Mouse (Mus musculus) v-Abl transformed pro-B cells (cell line): Measurements from ENCODE around the gene Dcaf8.
"Not testable (repeated sequence)": the region's sequence is repeated elsewhere in the genome, so short reads cannot be mapped to it uniquely, and the experiment has no call there.

Source experiments
- in situ Hi-C, 2 experiments: fragments of 400-800 bp; cut with MboI; formaldehyde crosslinking; loops; one replicate each; pipeline ENCODE4 v1.15.1; 2025; ENCODE audit not compliant: unreplicated experiment in 2 of 2

Dcaf8 gene

DNA sequence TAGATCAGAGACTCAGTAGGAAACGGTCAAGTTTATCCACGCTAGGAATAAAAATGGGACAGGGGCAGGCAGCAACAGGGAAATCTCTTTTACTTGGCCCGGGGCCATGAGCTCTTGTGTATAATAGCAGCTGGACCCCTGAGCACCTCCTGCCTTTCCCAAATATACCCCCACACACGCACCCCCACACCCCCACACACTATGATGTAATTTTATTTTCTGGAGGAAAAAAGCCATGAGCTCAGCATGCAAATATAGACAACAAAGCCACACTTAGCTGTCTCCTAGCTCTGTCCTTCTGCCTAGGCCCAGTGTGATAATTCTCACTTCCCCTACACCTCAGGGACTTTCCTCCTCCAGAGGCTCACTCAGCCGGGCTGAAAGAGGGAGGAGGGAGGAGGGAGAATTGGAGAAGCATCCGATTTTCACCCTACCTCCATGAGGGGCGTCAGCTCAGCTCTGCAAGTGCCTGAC is 59.3 kb downstream of the Dcaf8 start:
- in situ Hi-C loops: no loop called here

DNA sequence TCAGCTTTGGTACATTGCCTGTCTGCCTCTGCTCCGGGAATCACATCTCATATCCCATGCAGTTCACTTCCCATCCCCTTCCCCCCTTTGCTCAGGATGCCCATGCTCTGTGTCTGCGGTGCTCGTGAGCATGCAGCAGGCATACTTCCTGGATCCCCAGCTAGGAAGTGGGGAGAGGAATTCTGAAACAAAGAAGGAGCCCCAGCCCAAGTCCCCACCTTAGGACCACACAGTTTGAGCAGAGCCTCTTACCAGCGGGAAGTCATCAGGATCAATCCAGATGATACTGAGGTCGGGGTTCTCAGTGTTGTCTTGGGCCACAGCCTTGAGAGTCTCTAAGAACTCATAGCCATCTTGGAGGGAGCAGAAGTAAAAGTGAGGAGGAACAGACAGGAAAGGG is 64.9 kb downstream of the Dcaf8 start:
- in situ Hi-C loops: no loop called here

DNA sequence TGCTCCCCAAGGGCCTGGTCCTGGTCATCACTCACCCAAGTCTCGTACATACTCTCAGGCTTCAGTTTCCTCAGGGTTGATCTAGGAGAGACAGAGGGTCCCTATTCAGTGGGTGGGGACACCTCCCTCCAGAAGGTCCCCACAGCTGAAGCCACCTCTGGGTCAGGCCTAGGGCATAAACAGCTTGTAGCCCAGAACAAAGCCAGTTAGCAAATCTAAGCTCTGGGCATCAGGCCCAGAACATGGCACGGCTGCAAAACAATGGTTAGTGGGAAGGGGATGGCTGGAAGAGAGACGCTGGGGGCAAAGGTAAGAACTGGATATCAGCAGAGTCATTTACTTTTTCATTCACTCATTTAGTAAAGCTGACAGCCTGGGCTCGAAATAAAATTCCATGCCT is 65.9 kb downstream of the Dcaf8 start:
- in situ Hi-C loops: no loop called here

DNA sequence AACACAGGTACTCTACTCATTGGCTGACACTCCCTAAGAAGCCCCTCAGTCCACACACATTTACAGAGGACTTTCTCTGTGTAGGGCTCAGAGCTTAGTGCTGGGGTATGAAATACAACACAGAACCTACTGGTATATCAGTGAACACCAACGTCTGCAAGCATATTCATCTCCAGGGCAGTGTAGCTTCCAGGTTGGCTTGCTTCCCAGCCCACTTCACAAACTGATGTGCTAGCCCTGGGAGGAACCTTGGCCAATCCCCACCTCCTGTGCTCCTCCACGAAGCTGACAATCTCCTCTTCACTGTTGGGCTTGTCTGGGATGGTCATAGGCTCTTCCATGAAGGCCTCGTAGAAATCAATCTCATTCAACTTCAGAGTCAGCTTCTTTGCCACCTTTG is 66.9 kb downstream of the Dcaf8 start:
- in situ Hi-C loops: loop anchor here in 1 of 2 experiments (5.0 kb wide), 1 partner anchor 93 kb away; no protein-coding TSS in a partner anchor

DNA sequence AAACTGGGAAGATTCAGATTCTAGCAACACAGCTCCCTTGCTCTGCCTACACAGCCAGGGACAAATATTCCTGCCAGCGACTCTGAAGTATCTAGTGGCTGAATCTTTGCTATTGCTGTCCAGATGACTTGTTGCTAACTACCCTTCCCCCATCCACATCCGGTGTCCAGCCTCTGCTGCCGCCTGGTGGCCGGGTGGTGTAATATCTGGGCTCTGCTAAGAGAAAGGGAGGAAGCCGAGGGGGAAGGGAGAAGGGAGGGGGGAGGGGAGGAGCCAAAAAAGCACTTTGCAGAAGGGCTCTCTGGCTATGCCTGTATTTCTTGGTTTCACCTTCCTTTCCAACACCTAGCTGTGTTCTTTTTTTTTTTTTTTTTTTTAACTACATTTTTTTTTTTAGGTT is 69.3 kb downstream of the Dcaf8 start:
- in situ Hi-C loops: loop anchor here in 1 of 2 experiments (5.0 kb wide), 1 partner anchor 90 kb away; no protein-coding TSS in a partner anchor

DNA sequence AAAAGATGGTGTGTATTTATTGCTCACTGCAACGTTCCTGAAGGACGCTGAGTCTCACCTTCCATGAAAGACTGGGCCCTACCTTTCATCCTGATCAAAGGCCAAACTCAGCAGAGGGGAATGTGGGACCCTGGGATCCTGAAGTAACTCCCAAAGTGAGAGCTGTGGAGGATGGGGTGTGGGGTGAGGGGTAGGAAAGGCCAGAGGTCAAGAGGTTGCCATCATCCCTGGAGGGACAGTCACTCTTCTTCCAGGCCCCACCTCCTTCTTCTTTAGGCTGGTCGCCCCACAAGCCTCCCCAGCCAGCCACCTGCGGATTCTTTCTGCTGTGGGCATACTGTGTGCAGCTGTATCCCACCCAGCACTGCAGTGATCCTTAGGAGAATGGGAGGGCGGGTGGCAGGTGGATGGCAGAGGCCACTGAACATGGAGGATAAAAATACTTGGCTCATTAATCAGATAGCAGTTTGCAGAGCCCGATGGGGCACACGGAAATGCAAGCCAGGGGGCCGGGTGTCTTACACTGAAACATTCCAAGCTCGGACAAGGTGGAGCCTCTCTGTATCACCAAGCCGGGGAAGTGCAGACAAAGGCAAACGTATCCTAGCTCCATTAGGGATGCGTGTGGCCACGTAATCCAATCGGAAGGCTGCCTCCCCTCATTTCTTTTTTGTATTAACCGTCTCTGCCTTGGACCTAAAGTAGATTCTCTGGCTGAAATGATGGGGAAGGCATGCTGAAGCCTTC is 70.5 kb downstream of the Dcaf8 start:
- in situ Hi-C loops: loop anchor here in 1 of 2 experiments (5.0 kb wide), 1 partner anchor 89 kb away; no protein-coding TSS in a partner anchor

DNA sequence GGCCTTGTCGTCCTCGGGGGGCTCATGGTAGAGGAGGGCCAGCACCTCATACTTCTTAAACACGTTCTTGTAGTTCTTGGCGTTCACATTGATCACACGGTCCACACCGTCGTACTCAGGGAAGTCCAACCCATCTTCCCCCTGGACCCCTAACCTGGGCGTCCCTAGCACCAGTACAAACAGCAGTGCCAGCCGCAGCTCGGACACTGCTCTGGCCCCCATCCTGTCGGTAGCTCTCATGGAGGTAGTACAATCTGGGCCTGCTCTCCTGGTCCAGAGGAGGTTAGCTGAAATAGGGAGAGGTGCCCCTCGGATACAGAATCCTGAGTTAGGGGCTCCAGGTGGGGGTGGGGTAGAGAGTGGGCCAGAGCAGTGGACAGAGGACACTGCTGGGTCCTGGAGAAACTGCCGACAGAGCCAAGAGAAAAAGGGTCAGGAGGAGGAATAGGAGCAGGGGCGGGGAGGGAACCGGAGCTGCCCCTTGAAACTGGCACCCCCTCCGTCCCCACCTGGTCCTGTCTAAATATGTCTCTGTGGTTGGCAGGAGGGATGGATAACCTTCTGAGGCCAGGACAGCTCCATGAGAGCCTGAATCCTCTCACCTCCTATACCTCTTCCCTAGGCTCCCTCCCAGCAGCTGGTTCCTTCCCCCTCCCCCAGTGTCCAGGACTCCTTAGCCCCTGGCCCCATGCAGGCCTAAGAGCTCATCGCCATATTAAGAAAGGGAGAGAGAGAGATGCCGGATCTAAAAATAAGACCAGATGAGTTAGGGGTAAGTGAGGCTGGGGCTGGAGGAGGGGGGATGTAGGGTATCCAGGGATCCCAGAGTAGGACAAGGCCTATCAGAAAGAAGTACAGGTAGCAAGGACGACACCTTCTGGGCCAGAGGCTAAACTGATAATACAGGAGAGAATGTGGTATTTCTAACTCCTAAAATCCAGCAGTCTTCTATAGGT is 71.8 kb downstream of the Dcaf8 start, which contains the start of gene Casq1:
TSS of gene Casq1 (minus strand) at position 418 of the 956 bp plus-strand sequence.
- in situ Hi-C loops: loop anchor here (5.0 kb wide), 2 partner anchors 73 to 88 kb away; no protein-coding TSS in a partner anchor

DNA sequence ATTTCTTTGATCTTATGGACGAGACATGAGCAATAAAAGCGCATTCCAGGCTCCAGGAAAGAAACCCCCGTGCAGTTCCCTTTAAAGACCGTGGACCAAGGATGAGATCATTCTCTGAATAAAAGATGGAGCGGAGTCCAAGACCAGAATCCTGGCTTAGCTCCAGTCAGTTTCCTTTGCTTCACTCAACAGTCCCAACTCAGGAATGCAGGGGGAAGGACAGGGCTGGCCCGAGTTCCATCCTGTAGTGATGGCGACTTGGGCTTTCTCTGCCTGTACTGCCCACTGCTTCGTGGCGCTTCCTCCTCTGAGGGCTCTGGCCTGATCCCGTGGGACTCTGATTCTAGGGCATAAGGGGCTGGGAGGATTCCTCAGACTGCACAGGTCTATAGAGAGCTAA is 72.5 kb downstream of the Dcaf8 start:
- in situ Hi-C loops: loop anchor here in 1 of 2 experiments (5.0 kb wide), 1 partner anchor 72 kb away; no protein-coding TSS in a partner anchor

DNA sequence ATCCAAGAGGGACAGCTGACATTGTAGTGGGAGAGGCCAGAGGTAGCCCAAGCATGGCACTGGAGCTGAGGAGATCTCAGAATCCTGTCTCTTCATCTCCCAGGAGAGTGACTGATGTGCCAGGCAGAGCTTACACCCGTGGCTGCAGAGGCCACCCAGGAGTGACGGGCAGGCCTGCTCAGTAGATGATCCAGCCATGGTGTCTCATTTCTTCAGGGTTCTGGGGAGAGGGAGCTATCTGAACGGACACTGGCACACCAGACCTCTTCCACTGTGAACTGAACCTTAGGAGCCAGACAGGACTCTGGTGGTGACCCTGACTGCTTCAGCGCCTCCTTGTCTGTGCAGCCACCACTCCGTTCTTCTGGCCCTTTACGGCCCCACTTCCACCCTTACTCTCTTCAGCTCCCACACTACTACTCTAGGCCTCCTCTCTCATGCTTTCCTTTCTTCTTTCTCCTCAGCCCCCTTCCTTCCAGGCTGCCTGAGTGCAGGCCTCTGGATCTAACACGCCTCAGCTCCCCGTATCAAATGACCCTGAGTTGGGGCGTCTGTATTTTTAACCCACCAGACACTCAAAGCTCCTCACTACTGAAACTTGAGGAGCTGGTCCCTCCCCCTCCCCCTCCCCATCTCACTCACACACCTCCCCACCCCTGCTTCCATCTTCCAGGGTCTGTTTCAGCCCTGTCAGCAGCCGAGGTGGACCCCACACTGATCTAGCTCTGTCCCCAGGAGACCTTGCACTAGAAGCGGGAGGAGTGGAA is 73.6 kb downstream of the Dcaf8 start:
- in situ Hi-C loops: loop anchor here in 1 of 2 experiments (5.0 kb wide), 1 partner anchor 71 kb away; no protein-coding TSS in a partner anchor

DNA sequence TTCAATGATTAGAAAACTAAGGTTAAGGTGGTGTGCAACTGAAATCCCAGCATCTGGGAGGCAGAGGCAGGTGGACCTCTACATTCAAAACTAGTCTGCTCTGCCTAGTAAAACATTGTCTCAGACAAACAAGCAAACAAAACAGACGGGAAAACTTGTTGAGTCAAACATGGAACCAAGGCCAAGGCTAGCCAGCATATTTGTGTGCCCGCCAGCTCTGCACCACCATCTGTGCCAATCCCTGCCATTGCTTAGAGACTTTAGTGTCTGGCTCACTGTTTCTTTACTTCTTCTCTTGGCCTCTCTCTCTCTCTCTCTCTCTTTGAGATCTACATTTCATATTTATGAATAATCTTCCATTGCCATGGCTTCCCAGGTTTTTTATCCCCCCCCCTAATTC is 80.3 kb downstream of the Dcaf8 start:
- in situ Hi-C loops: no loop called here

DNA sequence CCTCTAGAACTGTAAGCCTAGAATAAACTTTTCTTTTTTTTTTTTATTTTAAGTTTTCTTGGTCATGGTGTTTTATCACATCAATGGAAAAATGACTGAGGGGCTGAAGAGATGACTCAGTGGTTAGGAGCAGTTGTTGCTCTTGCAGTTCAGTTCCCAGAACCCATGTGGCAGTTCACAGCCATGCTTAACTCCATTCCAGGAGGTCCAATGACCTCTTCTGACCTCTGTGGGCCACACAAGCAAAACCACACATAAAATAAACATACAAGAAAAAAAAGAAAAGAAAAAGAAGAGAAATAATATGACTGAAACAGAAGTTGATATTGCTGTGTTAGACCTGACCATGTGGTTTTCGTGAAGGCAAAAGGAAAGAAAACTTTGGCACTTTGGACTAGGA is 81.3 kb downstream of the Dcaf8 start:
- in situ Hi-C loops: no loop called here

DNA sequence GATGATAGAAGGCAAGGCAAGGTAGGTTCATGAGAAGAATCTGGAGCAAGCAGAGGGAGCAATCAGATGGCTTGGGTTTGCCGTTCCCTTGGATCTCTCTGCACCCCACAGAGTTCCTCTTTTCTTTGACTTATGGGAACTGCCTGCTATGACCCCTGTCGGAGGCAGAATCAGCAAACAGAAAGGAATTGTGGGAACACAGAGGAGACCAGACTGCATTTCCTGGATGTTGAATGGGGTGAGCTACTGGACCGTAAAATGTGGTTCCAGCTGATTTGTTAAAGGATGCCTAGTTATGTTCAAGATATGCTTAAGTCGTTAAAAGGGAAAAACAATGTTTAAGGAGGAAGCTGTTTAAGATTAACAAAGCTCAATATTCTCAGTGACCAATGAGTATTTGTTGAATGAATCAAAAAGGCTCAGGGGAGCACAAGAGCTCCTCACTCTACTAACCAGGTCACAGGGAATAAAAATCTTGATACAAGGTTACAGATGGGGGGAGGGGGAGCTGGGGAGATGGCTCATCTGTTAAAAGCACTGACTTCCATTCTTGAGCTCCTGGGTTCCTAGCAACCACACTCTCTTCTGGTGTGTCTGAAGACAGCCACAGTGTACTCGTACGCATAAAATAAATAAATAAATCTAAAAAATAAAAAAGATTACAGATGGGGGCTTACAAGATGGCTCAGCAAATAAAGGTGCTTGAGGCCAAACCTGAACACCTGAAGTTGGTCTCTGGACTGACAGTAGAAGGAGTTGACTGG is 93.2 kb downstream of the Dcaf8 start:
- in situ Hi-C loops: no loop called here

DNA sequence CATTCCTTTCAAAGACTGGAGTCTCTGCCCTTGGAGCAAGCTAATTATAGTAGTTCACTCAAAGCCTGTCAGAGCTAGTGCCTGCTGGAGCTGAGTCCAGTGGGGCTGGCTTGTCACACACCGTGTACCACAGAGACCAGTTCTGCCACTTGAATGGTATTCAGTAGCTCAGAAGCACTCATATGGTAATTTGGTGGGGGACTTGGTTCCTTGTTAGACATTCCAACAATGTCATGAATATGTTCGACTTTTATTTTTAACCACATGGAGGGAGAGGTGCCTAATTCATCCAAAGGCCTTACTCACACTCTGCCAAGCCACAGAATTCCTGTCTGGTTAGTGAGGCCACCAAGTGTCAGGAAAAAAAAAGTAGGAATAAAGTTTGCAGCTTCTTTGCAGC is 94.5 kb downstream of the Dcaf8 start:
- in situ Hi-C loops: no loop called here

DNA sequence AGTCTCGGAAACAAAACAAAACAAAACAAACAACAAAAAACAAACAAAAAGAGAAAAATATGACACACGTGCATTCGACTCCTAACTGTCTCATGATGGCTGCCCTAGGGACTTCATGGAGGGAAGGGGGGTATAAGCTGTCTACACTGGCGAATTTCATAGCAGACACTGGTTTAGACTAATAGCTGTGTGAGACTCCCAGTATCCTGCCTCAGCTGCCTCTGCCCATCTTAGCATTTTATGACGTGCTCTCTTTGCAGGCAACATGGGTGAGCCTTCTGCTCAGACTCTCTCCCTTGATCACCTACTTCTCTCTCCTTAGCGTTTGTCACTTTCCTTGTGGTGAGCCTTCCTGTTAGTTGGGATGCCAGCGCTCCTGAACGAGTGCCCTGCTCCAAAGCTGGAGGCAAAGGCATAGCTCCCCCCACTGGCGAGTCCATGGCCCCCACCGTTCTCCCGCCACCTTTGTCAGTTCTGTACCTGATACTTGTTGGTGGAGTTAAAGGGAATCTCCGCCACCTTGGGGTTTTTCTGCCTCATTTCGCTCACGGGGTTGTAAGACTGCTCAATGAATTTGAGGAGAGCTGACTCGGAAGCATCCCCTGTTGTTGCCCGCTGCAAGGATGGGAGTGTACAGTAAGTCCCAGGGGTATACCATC is 95.8 kb downstream of the Dcaf8 start:
- in situ Hi-C loops: no loop called here

DNA sequence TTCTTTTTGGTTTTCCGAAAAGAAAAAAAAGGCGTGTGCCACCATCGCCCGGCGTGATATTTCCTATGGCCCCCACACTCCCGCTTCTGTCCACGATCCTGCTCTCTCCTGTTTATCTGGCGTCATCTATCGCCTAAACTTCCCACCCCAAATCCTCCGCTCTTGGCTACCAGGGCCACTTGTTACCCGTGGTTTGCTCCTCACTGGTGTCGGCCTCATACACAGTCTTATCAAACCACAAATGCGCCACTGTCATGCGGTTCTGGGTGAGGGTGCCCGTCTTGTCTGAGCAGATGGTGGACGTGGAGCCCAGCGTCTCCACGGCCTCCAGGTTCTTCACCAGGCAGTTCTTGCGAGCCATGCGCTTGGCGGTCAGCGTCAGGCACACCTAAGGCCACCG is 96.8 kb downstream of the Dcaf8 start:
- in situ Hi-C loops: not testable (repeated sequence)
